Mouse (Mus musculus): ENCODE measurements around the gene Hpcal1. TPM values are rescaled to one million over a fixed set of nuclear protein-coding genes. Genes with fewer than 3 reads are reported as not detected.

The Hpcal1 gene
- 18.4 and 25.4 TPM in 2 replicates for polyA plus RNA-seq (2016; fragmentation: Nextera tagmentation; extraction: Ambion mirVana)

GRCm38 (mm10) chr12:17690564-17691281 lies at the start of gene Hpcal1:
Gene Hpcal1 (plus strand): TSS chr12:17690856.
- H3K27me3 ChIP-seq (ENCODE audit: insufficient read depth, poor library complexity, severe bottlenecking) = 0 out of 2 replicates have a peak, but pooled peaks cover 7% of the 10 kb centered on the region
- peak within 1 kb of the TSS; percentile 77 for H3K4me3 ChIP-seq
- WGBS = under 1% methylated on average over 68 of the region's 72 CpGs
- H3K36me3 ChIP-seq = no peaks in the 10 kb centered on the region
- peak within 1 kb of the TSS; percentile 87 for H3K27ac ChIP-seq
- H3K4me1 ChIP-seq = peaks cover 34% of the 10 kb centered on the region
- H3K9me3 ChIP-seq = no peaks in the 10 kb centered on the region
- DNase-seq (ENCODE audit: low spot score) = peak; percentile 96

- no peaks in the 10 kb centered on the region for H3K4me1 ChIP-seq
- H3K9me3 ChIP-seq = no peaks in the 10 kb centered on the region
- no peak overlapping the region for H3K27ac ChIP-seq
- WGBS = 76% methylated on average over 4 of the region's 4 CpGs
- H3K4me3 ChIP-seq = no peak overlapping the region
- no peaks in the 10 kb centered on the region for H3K36me3 ChIP-seq
- H3K27me3 ChIP-seq (ENCODE audit: insufficient read depth, poor library complexity, severe bottlenecking) = no peaks in the 10 kb centered on the region
- no peak for DNase-seq (ENCODE audit: low spot score)
Observed at GRCm38 (mm10) chr12:17641269-17641668, 49.4 kb upstream of the Hpcal1 start.

GRCm38 (mm10) chr12:17644385-17645222 lies 46.1 kb upstream of the Hpcal1 start:
- Histone ChIP-seq H3K27ac (no peak overlapping the region), H3K4me1 (no peaks in the 10 kb centered on the region), H3K27me3 (ENCODE audit: insufficient read depth, poor library complexity, severe bottlenecking) (no peaks in the 10 kb centered on the region), H3K9me3 (no peaks in the 10 kb centered on the region), H3K4me3 (no peak overlapping the region), H3K36me3 (no peaks in the 10 kb centered on the region)
- no peak for DNase-seq (ENCODE audit: low spot score)
- WGBS = 74% methylated on average over 12 of the region's 12 CpGs

GRCm38 (mm10) chr12:17646457-17646856 lies 44.2 kb upstream of the Hpcal1 start:
- H3K4me3 ChIP-seq = no peak overlapping the region
- H3K27ac ChIP-seq = no peak overlapping the region
- DNase-seq (ENCODE audit: low spot score) = no peak
- no peaks in the 10 kb centered on the region for H3K4me1 ChIP-seq
- no peaks in the 10 kb centered on the region for H3K9me3 ChIP-seq
- 73% methylated on average over 6 of the region's 6 CpGs for WGBS
- no peaks in the 10 kb centered on the region for H3K36me3 ChIP-seq
- H3K27me3 ChIP-seq (ENCODE audit: insufficient read depth, poor library complexity, severe bottlenecking) = no peaks in the 10 kb centered on the region

- Histone ChIP-seq H3K27ac (no peak overlapping the region), H3K4me3 (no peak overlapping the region), H3K27me3 (ENCODE audit: insufficient read depth, poor library complexity, severe bottlenecking) (no peaks in the 10 kb centered on the region), H3K9me3 (no peaks in the 10 kb centered on the region), H3K4me1 (no peaks in the 10 kb centered on the region), H3K36me3 (no peaks in the 10 kb centered on the region)
- DNase-seq (ENCODE audit: low spot score) = no peak
- WGBS = 65% methylated on average over 7 of the region's 7 CpGs
Observed at GRCm38 (mm10) chr12:17651223-17652095, 39.2 kb upstream of the Hpcal1 start.

- Histone ChIP-seq H3K9me3 (no peaks in the 10 kb centered on the region), H3K4me3 (no peak overlapping the region), H3K27ac (no peak overlapping the region), H3K4me1 (no peaks in the 10 kb centered on the region), H3K36me3 (no peaks in the 10 kb centered on the region), H3K27me3 (ENCODE audit: insufficient read depth, poor library complexity, severe bottlenecking) (no peaks in the 10 kb centered on the region)
- no peak for DNase-seq (ENCODE audit: low spot score)
- WGBS = 46% methylated on average over 8 of the region's 8 CpGs
Observed at GRCm38 (mm10) chr12:17652216-17653050, 38.2 kb upstream of the Hpcal1 start.

GRCm38 (mm10) chr12:17653051-17653783 lies 37.4 kb upstream of the Hpcal1 start:
- no peak for DNase-seq (ENCODE audit: low spot score)
- no peak overlapping the region for H3K27ac ChIP-seq
- 88% methylated on average over 3 of the region's 3 CpGs for WGBS
- H3K36me3 ChIP-seq = no peaks in the 10 kb centered on the region
- H3K9me3 ChIP-seq = no peaks in the 10 kb centered on the region
- no peaks in the 10 kb centered on the region for H3K4me1 ChIP-seq
- H3K4me3 ChIP-seq = no peak overlapping the region
- no peaks in the 10 kb centered on the region for H3K27me3 ChIP-seq (ENCODE audit: insufficient read depth, poor library complexity, severe bottlenecking)

- H3K27me3 ChIP-seq (ENCODE audit: insufficient read depth, poor library complexity, severe bottlenecking) = no peaks in the 10 kb centered on the region
- WGBS = 86% methylated on average over 7 of the region's 7 CpGs
Observed at GRCm38 (mm10) chr12:17657561-17658195, 33.0 kb upstream of the Hpcal1 start.

GRCm38 (mm10) chr12:17658521-17658920 lies 32.1 kb upstream of the Hpcal1 start:
- Histone ChIP-seq H3K4me3 (no peak overlapping the region), H3K27ac (no peak overlapping the region), H3K36me3 (no peaks in the 10 kb centered on the region), H3K4me1 (0 out of 2 replicates have a peak, but pooled peaks cover 6% of the 10 kb centered on the region), H3K9me3 (no peaks in the 10 kb centered on the region), H3K27me3 (ENCODE audit: insufficient read depth, poor library complexity, severe bottlenecking) (no peaks in the 10 kb centered on the region)
- DNase-seq (ENCODE audit: low spot score) = no peak
- WGBS = 78% methylated on average over 5 of the region's 5 CpGs

More at GRCm38 (mm10) chr12:17657561-17658195, 33.0 kb upstream of the Hpcal1 start:
- DNase-seq (ENCODE audit: low spot score) = no peak
- no peaks in the 10 kb centered on the region for H3K36me3 ChIP-seq
- H3K4me1 ChIP-seq = 0 out of 2 replicates have a peak, but pooled peaks cover 6% of the 10 kb centered on the region
- no peak overlapping the region for H3K4me3 ChIP-seq
- H3K27ac ChIP-seq = no peak overlapping the region
- no peaks in the 10 kb centered on the region for H3K9me3 ChIP-seq

GRCm38 (mm10) chr12:17661483-17661920 lies 29.2 kb upstream of the Hpcal1 start:
- DNase-seq (ENCODE audit: low spot score) = no peak
- H3K4me3 ChIP-seq = peak overlapping the region; percentile 24; the same call in 1 of the 2 replicates
- no peaks in the 10 kb centered on the region for H3K27me3 ChIP-seq (ENCODE audit: insufficient read depth, poor library complexity, severe bottlenecking)
- H3K36me3 ChIP-seq = no peaks in the 10 kb centered on the region
- 8% methylated on average over 4 of the region's 4 CpGs for WGBS
- H3K4me1 ChIP-seq = 0 out of 2 replicates have a peak, but pooled peaks cover 6% of the 10 kb centered on the region
- H3K9me3 ChIP-seq = no peaks in the 10 kb centered on the region
- no peak overlapping the region for H3K27ac ChIP-seq
